Mouse (Mus musculus) gastrocnemius, postnatal 25 days (tissue): ENCODE results near the gene Myl4. TPM values are rescaled to one million over a fixed set of nuclear protein-coding genes. Genes with fewer than 3 reads are reported as not detected.

Experiments
- DNase-seq: peaks from one replicate; pipeline ENCODE4 v3.0.0; 2022
- total RNA-seq, 2 experiments: library from RNA; stranded (reverse); gene quantifications; 1 replicate in 1 of 2; 2 replicates in 1 of 2; pipeline ENCODE4 v1.2.3; 2021

Myl4 gene
- total RNA-seq, 2 experiments from 2014 or later = 9.0 to 10.6 TPM

DNA sequence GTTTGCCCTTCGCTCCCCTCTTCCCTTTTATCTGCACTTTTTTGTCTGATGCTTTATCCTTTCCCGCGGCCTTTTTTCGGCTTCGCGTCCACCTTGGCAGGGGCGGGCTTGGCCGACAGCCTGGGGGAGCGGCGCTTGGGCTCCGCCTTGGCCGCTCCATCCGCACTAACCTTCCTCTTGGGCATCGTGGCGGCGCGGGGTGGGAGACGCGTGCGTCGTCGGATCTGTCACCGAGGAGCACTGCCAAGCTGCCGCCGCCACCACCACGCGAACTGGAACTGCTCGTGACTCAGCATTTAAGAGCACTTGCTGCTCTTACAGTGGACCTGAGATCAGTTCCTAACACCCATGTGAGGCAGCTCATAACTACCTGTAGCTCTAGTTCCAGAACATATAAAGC is 20.9 kb downstream of the Myl4 start:
- peak; percentile 27 for DNase-seq

DNA sequence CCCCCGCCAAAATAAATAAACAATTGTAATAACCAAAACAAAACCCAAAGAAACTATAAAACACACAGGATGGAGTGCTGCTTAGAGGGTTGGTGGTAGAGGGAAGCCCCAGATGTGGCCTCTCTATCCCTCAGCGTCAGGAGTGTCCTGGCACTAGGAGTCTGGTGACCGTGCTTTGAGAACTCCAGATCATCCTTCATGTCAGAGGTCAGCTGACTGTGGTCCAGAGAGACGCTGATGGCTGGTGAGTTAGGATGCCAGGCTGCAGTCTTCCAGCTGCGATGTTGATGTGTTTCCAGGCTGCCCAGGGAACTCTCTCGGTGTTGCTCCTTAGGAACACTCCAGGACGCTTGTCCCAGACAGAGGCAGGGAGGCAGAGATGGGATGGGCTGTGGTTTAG is 21.6 kb downstream of the Myl4 start:
- DNase-seq = peak; percentile 35

DNA sequence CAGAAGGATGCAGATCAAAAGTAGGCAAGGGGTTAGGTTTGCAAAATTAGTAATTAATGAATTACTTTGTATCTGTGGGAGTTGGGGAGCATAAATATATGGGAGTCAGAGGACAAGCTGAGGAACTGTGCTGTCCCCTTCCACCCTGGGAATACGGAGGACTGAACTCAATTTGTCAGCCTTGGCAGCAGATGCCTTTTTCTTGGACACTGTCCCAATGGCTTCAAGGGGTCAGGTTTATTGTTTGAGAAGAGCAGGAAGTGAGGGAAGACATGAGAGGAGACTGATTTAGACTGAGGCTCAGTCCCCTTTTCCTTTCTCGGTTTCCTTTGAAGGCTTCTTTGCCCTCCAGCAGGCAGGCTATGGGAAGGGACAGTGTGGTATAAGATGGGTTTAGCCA is 22.1 kb downstream of the Myl4 start:
- no peak for DNase-seq

- no peak for DNase-seq
These were observed 26.5 kb downstream of the Myl4 start for GRCm38 (mm10) chr11:104576772-104577612.

DNA sequence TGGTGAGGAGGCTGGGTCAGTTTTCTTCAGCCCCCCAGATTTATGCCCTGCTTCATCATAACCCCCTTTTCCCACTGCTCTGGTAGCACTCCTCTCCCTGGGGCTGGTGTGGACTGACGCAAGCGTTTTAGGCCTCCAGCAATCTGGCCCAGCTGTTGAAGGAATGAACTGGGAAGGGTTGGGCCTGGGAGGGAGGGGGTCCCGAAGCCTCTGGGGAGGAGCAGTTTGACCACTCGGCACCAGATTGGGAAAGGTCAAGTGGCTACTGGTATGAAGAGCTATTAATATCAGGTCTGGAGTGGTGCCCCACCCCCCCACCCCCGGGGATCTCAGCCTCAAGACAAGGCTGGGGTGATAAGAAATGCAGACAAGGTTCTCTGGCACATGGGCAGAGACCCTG is 27.6 kb downstream of the Myl4 start:
- no peak for DNase-seq

GRCm38 (mm10) chr11:104579084-104579483 is 28.6 kb downstream of the Myl4 start:
- DNase-seq = no peak

- no peak for DNase-seq
These were observed 29.1 kb downstream of the Myl4 start for GRCm38 (mm10) chr11:104579575-104579974.

- DNase-seq = no peak
These were observed 29.6 kb downstream of the Myl4 start for GRCm38 (mm10) chr11:104580091-104580490.

GRCm38 (mm10) chr11:104580606-104581005 is 30.1 kb downstream of the Myl4 start:
- no peak for DNase-seq

- no peak for DNase-seq
These were observed 31.2 kb downstream of the Myl4 start for GRCm38 (mm10) chr11:104581446-104582307.

GRCm38 (mm10) chr11:104582308-104582606 is 31.8 kb downstream of the Myl4 start:
- no peak for DNase-seq

DNA sequence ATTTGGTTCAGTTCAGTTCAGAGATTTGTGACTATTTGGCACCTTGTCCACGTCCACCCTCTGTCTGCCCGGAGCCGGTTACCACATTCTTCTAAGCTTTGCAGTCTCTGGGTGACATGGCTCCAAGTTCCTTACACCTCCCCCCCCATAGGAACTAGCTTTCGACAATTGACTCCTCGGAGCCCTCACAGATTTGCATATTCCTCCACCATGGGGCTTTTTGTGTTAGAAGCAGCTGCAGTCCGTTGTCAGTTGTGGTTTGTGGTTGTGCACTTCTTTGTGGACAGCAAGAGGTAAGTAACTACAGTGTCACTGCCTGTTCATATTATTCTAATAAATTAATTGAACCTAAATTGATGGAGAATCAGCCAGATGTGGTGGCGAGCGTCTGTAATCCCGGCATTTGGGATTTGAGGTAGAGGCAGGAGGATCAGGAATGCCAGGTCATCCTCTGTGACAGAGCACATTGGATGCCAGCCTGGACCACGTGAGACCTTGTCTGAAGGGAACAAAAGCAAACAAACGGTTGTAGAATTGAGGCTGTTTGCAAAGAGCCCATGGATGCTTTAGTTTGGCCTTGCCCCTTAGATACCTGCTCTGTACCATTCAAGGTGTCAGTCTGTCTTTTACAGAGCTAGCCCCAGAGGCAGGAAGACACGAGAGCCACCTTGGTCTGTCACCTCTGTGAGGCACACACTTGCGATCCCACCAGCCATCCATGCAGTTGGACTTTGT is 32.3 kb downstream of the Myl4 start:
- no peak for DNase-seq

GRCm38 (mm10) chr11:104585495-104585894 is 35.0 kb downstream of the Myl4 start:
- no peak for DNase-seq

GRCm38 (mm10) chr11:104587904-104588303 is 37.4 kb downstream of the Myl4 start:
- no peak for DNase-seq

- no peak for DNase-seq
These were observed 38.0 kb downstream of the Myl4 start for GRCm38 (mm10) chr11:104588513-104588912.

- no peak for DNase-seq
These were observed 39.1 kb downstream of the Myl4 start for GRCm38 (mm10) chr11:104589570-104589969.

DNA sequence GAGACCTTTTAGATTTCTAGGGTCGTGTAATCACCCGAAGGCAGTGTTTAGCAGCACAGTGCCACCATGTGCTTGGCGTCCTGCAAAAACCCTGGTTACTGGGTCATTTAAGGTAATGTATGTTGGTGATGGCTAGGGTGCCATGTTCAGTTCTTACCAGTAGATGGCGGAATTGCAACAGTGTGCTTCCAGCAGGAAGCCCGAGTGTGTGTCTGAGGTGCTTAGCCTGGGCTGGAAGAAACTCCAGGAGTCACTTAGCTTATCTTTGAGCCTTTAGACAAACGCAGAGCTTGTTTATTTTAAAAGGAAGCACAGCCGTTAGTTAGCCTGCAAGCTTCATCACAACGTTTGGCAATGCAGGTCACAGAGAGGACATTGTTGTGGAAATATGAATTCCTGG is 39.7 kb downstream of the Myl4 start:
- peak; percentile 58 for DNase-seq

- DNase-seq = no peak
These were observed 41.8 kb downstream of the Myl4 start for GRCm38 (mm10) chr11:104592066-104592835.

DNA sequence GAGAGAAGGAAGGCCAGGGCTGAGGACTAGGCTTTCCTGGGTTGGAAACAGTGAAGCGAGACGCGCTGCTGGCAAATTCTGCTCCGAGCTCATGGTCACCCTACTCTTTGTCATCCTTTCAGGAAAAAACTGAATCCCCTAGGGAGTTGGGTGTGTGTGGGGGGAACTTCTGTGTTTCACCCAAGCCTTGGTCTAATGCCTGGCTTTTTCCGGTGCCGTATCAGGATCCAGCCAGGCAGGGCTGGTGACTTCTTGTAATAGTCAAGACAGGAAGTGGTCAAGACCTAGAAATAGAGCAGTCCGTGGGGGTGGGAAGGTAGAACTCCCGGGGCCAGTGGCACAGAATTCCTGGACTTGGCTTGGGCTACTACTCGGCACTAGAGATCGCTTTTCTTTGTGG is 45.9 kb downstream of the Myl4 start:
- DNase-seq = no peak

GRCm38 (mm10) chr11:104599265-104599945 is 48.9 kb downstream of the Myl4 start:
- peak; percentile 5 for DNase-seq

DNA sequence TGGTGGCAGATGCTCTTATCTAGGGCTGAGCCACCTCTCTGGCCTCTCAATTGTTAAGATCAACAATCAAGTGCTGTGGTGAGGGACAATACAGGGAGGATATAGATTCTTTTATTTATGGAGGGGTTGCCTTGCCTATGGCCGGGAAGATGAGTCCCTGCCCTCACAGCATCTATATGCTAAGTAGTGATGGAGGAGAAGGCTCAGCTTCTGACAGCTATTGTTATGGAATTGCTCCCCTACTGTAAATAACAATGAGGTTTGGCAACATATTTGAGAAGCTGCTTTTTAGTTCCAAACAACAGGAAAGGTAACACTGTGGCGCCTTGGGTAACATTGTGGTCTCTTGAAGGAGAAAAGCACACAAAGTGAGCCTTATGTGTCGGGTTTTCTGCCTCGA is 50.2 kb downstream of the Myl4 start:
- DNase-seq = no peak
